Mouse (Mus musculus): ENCODE data around the gene Nek7.

DNA sequence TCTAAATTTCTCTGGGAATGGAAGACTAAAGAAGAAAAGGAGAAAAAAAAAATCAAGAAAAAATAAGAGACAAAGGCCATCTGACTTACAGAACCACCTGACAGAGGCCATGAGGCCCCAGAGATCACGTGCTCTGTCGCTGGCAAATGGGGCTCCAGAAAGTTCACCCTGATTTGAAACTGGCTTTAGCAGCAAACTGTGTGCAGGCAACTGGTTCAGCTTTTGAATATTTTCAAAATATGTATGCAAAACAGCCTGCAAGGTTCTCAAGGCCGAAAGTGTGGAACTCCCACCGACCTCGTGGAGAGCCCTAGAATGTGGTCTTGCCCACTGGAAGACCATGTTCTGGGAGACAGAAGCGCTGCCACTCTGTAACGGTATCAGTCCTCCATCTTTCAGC, 11.6 kb downstream of the Nek7 start:
- no peak for TF ChIP-seq POLR2A (IDR thresholded peaks at IDR 0.05; ENCODE audit: borderline replicate concordance, extremely low read depth, insufficient read depth, insufficient read length, poor library complexity, severe bottlenecking)
- TF ChIP-seq CTCF (IDR thresholded peaks at IDR 0.05; ENCODE audit: borderline replicate concordance, extremely low read depth, insufficient read depth, insufficient read length): no peak

Data from brain, embryonic 14.5 days (tissue).